Mouse (Mus musculus): Measurements from ENCODE around the gene Dus2.

GRCm38 (mm10) chr8:106066721-106067120, 75.6 kb downstream of the Dus2 start:
- TF ChIP-seq CTCF (IDR thresholded peaks at IDR 0.05; ENCODE audit: control insufficient read depth, insufficient read depth, insufficient read length) (no peak), MAX (IDR thresholded peaks at IDR 0.05) (no peak), MYOG (IDR thresholded peaks at IDR 0.05; ENCODE audit: control insufficient read depth, extremely low read depth, insufficient read length) (no peak)

All from C2C12 (cell line).